Mouse (Mus musculus) ZHBTc4 (cell line): ENCODE results near the gene Kcnd3.
A peak's percentile ranks its signal among the peaks of the same experiment; 100 is the strongest.

Experiments
- DNase-seq: peaks from one replicate; pipeline ENCODE4 v3.0.0-alpha.2; 2011; ENCODE audit warnings: low read depth, low spot score

Kcnd3 gene

GRCm38 (mm10) chr3:105451627-105452555 lies at the start of gene Kcnd3:
TSS of gene Kcnd3 (plus strand) at chr3:105452330.
- DNase-seq, result peak; percentile 39

- no peak for DNase-seq
Observed at GRCm38 (mm10) chr3:105402676-105403075, 49.5 kb upstream of the Kcnd3 start.

GRCm38 (mm10) chr3:105403410-105404076 lies 48.6 kb upstream of the Kcnd3 start:
- peak; percentile 49 for DNase-seq

- DNase-seq, result no peak
Observed at GRCm38 (mm10) chr3:105404077-105404446, 48.1 kb upstream of the Kcnd3 start.

- no peak for DNase-seq
Observed at GRCm38 (mm10) chr3:105405516-105405915, 46.6 kb upstream of the Kcnd3 start.

- DNase-seq, result no peak
Observed at GRCm38 (mm10) chr3:105406036-105406435, 46.1 kb upstream of the Kcnd3 start.

GRCm38 (mm10) chr3:105408211-105408610 lies 43.9 kb upstream of the Kcnd3 start:
- DNase-seq, result no peak

- no peak for DNase-seq
Observed at GRCm38 (mm10) chr3:105410810-105411209, 41.3 kb upstream of the Kcnd3 start.

- peak; percentile 13 for DNase-seq
Observed at GRCm38 (mm10) chr3:105411776-105412175, 40.4 kb upstream of the Kcnd3 start.

- DNase-seq, result no peak
Observed at GRCm38 (mm10) chr3:105412229-105412628, 39.9 kb upstream of the Kcnd3 start.

- DNase-seq, result no peak
Observed at GRCm38 (mm10) chr3:105412681-105413080, 39.4 kb upstream of the Kcnd3 start.

GRCm38 (mm10) chr3:105418441-105418840 lies 33.7 kb upstream of the Kcnd3 start:
- DNase-seq, result peak; percentile 60

GRCm38 (mm10) chr3:105422391-105422790 lies 29.7 kb upstream of the Kcnd3 start:
- DNase-seq, result peak; percentile 35

- peak; percentile 12 for DNase-seq
Observed at GRCm38 (mm10) chr3:105423427-105423826, 28.7 kb upstream of the Kcnd3 start.

GRCm38 (mm10) chr3:105428586-105428985 lies 23.5 kb upstream of the Kcnd3 start:
- DNase-seq, result no peak

GRCm38 (mm10) chr3:105436383-105436782 lies 15.7 kb upstream of the Kcnd3 start:
- no peak for DNase-seq

- no peak for DNase-seq
Observed at GRCm38 (mm10) chr3:105436971-105437370, 15.2 kb upstream of the Kcnd3 start.

GRCm38 (mm10) chr3:105440873-105441495 lies 11.1 kb upstream of the Kcnd3 start:
- DNase-seq, result peak; percentile 40

- peak; percentile 89 for DNase-seq
Observed at GRCm38 (mm10) chr3:105450641-105451470, 1.3 kb upstream of the Kcnd3 start.

GRCm38 (mm10) chr3:105452556-105453213 lies 555 bp downstream of the Kcnd3 start:
- DNase-seq, result peak; percentile 48
